Mouse (Mus musculus): Measurements from ENCODE around the gene Dhdds. TPM values are rescaled to one million over a fixed set of nuclear protein-coding genes. Genes with fewer than 3 reads are reported as not detected.

Dhdds gene
- 10 to 100 TPM; 11.1 to 42.7 (median 28.3) TPM for total RNA-seq (2018; cell fraction: chromatin; rRNA removed)
- 10 to 100 TPM; 17.8 to 29.1 (median 26.2) TPM for total RNA-seq (2018; cell fraction: cytosol; rRNA removed)
- total RNA-seq (2018; cell fraction: nucleus; rRNA removed): 10 to 100 TPM in 25 of 26 experiments, 1 to 10 TPM in 1; 9.3 to 35.1 (median 27.8) TPM
- polyA plus RNA-seq (2018): 22.8 to 27.1 TPM (median 25.6 TPM) in 3 replicates

GRCm38 (mm10) chr4:134000466-134001438 lies at the start of gene Dhdds:
Dhdds (minus strand) TSS chr4:134000918.
- 2% methylated on average over 48 of the region's 49 CpGs for WGBS (ENCODE audit: missing documents)
- peaks cover 29% of the 10 kb centered on the region for H3K79me2 ChIP-seq (ENCODE audit: inconsistent target)
- H3K4me3 ChIP-seq (ENCODE audit: inconsistent target): peak within 1 kb of the TSS; percentile 61
- peak within 1 kb of the TSS; percentile 34 for H3K27ac ChIP-seq
- peaks cover 7% of the 10 kb centered on the region; the same call in 1 of the 2 replicates for H3K36me3 ChIP-seq (ENCODE audit: inconsistent target)

GRCm38 (mm10) chr4:134047648-134048047 lies 46.9 kb upstream of the Dhdds start:
- WGBS (ENCODE audit: missing documents): 84% methylated on average over 5 of the region's 5 CpGs
- H3K36me3 ChIP-seq (ENCODE audit: inconsistent target): no peaks in the 10 kb centered on the region
- no peak overlapping the region for H3K27ac ChIP-seq
- H3K4me3 ChIP-seq (ENCODE audit: inconsistent target): no peak overlapping the region
- no peaks in the 10 kb centered on the region for H3K79me2 ChIP-seq (ENCODE audit: inconsistent target)

GRCm38 (mm10) chr4:134043041-134043440 lies 42.3 kb upstream of the Dhdds start:
- Histone ChIP-seq H3K79me2 (ENCODE audit: inconsistent target) (no peaks in the 10 kb centered on the region), H3K4me3 (ENCODE audit: inconsistent target) (no peak overlapping the region), H3K27ac (no peak overlapping the region), H3K36me3 (ENCODE audit: inconsistent target) (no peaks in the 10 kb centered on the region)
- WGBS (ENCODE audit: missing documents): 13% methylated on average over 2 of the region's 2 CpGs

GRCm38 (mm10) chr4:134041317-134042123 lies 40.8 kb upstream of the Dhdds start:
- 17% methylated on average over 9 of the region's 9 CpGs for WGBS (ENCODE audit: missing documents)
- no peaks in the 10 kb centered on the region for H3K79me2 ChIP-seq (ENCODE audit: inconsistent target)
- no peak overlapping the region for H3K4me3 ChIP-seq (ENCODE audit: inconsistent target)
- H3K36me3 ChIP-seq (ENCODE audit: inconsistent target): no peaks in the 10 kb centered on the region
- no peak overlapping the region for H3K27ac ChIP-seq

- no peaks in the 10 kb centered on the region for H3K36me3 ChIP-seq (ENCODE audit: inconsistent target)
- H3K79me2 ChIP-seq (ENCODE audit: inconsistent target): no peaks in the 10 kb centered on the region
- no peak overlapping the region for H3K4me3 ChIP-seq (ENCODE audit: inconsistent target)
- WGBS (ENCODE audit: missing documents): 10% methylated on average over 16 of the region's 16 CpGs
- H3K27ac ChIP-seq: no peak overlapping the region
Measured at GRCm38 (mm10) chr4:134035953-134036352, 35.2 kb upstream of the Dhdds start.

GRCm38 (mm10) chr4:134025802-134026201 lies 25.1 kb upstream of the Dhdds start:
- H3K79me2 ChIP-seq (ENCODE audit: inconsistent target): no peaks in the 10 kb centered on the region
- no peaks in the 10 kb centered on the region for H3K36me3 ChIP-seq (ENCODE audit: inconsistent target)
- no peak overlapping the region for H3K27ac ChIP-seq
- H3K4me3 ChIP-seq (ENCODE audit: inconsistent target): no peak overlapping the region
- 82% methylated on average over 9 of the region's 9 CpGs for WGBS (ENCODE audit: missing documents)

GRCm38 (mm10) chr4:134020621-134021020 lies 19.9 kb upstream of the Dhdds start:
- 3% methylated on average over 11 of the region's 11 CpGs for WGBS (ENCODE audit: missing documents)
- Histone ChIP-seq H3K36me3 (ENCODE audit: inconsistent target) (no peaks in the 10 kb centered on the region), H3K79me2 (ENCODE audit: inconsistent target) (no peaks in the 10 kb centered on the region), H3K4me3 (ENCODE audit: inconsistent target) (no peak overlapping the region), H3K27ac (no peak overlapping the region)

- WGBS (ENCODE audit: missing documents): 7% methylated on average over 16 of the region's 16 CpGs
- no peak overlapping the region for H3K27ac ChIP-seq
Measured at GRCm38 (mm10) chr4:134019641-134020351, 19.1 kb upstream of the Dhdds start.

GRCm38 (mm10) chr4:134019210-134019609 lies 18.5 kb upstream of the Dhdds start:
- 3% methylated on average over 3 of the region's 10 CpGs for WGBS (ENCODE audit: missing documents)
- Histone ChIP-seq H3K79me2 (ENCODE audit: inconsistent target) (no peaks in the 10 kb centered on the region), H3K36me3 (ENCODE audit: inconsistent target) (no peaks in the 10 kb centered on the region), H3K27ac (no peak overlapping the region), H3K4me3 (ENCODE audit: inconsistent target) (no peak overlapping the region)

More at GRCm38 (mm10) chr4:134019641-134020351, 19.1 kb upstream of the Dhdds start:
- no peaks in the 10 kb centered on the region for H3K79me2 ChIP-seq (ENCODE audit: inconsistent target)
- H3K4me3 ChIP-seq (ENCODE audit: inconsistent target): no peak overlapping the region
- no peaks in the 10 kb centered on the region for H3K36me3 ChIP-seq (ENCODE audit: inconsistent target)

- H3K79me2 ChIP-seq (ENCODE audit: inconsistent target): no peaks in the 10 kb centered on the region
- no peak within 1 kb of the TSS for H3K27ac ChIP-seq
- H3K36me3 ChIP-seq (ENCODE audit: inconsistent target): no peaks in the 10 kb centered on the region
- WGBS (ENCODE audit: missing documents): 9% methylated on average over 8 of the region's 9 CpGs
- no peak within 1 kb of the TSS for H3K4me3 ChIP-seq (ENCODE audit: inconsistent target)
Measured at GRCm38 (mm10) chr4:134018779-134019145, 18.0 kb upstream of the Dhdds start, which contains the start of gene Lin28a. Lin28a (minus strand) TSS chr4:134018841.

GRCm38 (mm10) chr4:134018038-134018778 lies 17.5 kb upstream of the Dhdds start:
- Histone ChIP-seq H3K36me3 (ENCODE audit: inconsistent target) (no peaks in the 10 kb centered on the region), H3K4me3 (ENCODE audit: inconsistent target) (no peak overlapping the region), H3K27ac (no peak overlapping the region), H3K79me2 (ENCODE audit: inconsistent target) (no peaks in the 10 kb centered on the region)
- 2% methylated on average over 46 of the region's 46 CpGs for WGBS (ENCODE audit: missing documents)

GRCm38 (mm10) chr4:134017201-134017865 lies 16.6 kb upstream of the Dhdds start:
- Histone ChIP-seq H3K79me2 (ENCODE audit: inconsistent target) (no peaks in the 10 kb centered on the region), H3K27ac (no peak overlapping the region), H3K4me3 (ENCODE audit: inconsistent target) (no peak overlapping the region), H3K36me3 (ENCODE audit: inconsistent target) (no peaks in the 10 kb centered on the region)
- 9% methylated on average over 21 of the region's 21 CpGs for WGBS (ENCODE audit: missing documents)

GRCm38 (mm10) chr4:134016767-134017166 lies 16.0 kb upstream of the Dhdds start:
- no peaks in the 10 kb centered on the region for H3K36me3 ChIP-seq (ENCODE audit: inconsistent target)
- WGBS (ENCODE audit: missing documents): 5% methylated on average over 8 of the region's 8 CpGs
- H3K27ac ChIP-seq: no peak overlapping the region
- H3K79me2 ChIP-seq (ENCODE audit: inconsistent target): no peaks in the 10 kb centered on the region
- no peak overlapping the region for H3K4me3 ChIP-seq (ENCODE audit: inconsistent target)
